Mouse (Mus musculus): ENCODE results near the gene Rgl1.

DNA sequence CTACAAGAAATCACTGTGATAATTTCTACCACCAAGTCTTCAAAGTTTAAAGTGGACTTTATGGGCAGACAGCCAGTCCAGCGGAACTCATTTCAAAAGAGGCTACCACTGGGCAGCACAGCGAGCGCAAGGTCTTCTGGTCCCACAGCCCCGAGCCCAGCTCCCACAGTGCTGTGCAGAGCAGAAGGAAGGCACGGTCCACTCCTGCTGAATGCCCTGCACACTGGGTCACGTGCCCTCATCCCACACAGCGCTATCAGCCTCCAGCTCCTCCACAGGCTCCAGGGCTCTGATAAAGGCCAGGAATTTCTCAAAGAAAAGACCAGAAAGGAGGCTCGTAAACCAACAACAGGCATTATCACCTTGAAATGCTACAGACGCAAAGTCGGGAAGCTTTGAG, 156.6 kb downstream of the Rgl1 start:
- no peak for TF ChIP-seq POLR2A (IDR thresholded peaks at IDR 0.05; ENCODE audit: low read depth, low read length)
- no peak for TF ChIP-seq CTCF (IDR thresholded peaks at IDR 0.05; ENCODE audit: extremely low read depth, insufficient read length, insufficient replicate concordance, low read depth, low read length)
